Mouse (Mus musculus): ENCODE measurements at regions not wholly inside any gene's neighbourhood (a gene's known extent, or its start where the extent isn't known, plus 50 kb on each side); places are given as distances from the start of the nearest gene placed in this dataset.

DNA sequence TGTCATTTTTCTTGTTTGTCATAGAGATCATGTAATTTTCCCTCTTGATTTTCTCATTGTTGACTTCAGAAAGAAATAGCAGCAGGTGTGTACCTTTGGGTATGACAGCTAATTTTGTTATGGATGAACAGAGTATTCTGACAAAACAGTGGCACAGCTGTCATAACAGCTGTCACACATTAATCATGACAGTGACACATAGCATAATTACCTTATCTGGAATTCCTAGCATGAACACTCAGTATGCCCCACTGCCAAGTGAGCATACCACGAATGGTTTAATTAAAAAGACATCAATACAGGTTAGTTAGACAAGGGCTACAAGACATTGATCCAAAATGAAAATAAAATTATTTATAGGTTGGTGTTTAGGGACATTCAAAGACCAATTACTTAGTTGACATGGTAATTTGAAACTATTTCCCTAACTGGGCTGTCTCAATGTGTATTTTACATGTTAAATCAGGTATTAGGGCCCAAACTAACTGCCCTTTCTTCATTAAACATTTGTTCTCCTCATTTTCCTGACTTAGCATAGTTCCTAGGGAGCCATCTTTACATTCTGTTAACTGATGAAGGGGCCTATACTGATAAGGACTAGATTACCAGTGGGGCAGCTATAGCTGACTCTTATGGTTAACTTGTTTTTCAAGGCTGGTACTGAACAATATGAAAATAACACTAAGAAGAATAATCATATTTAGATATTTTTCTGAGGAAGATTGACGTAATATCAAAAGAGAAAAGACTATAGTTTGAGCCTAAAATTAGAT lies 52.2 kb downstream of the Aldoart1 start:
- no peak overlapping the region for H3K4me3 ChIP-seq (ENCODE audit: low read depth, low read length)
- H3K4me2 ChIP-seq (ENCODE audit: low read depth, low read length) = no peak overlapping the region
- 54% methylated on average over 2 of the region's 2 CpGs for WGBS
- H3K4me1 ChIP-seq (ENCODE audit: control insufficient read depth, insufficient read depth, low read length) = no peaks in the 10 kb centered on the region
- H3K36me3 ChIP-seq (ENCODE audit: control insufficient read depth, insufficient read depth, low read length) = no peaks in the 10 kb centered on the region
- H3K9me3 ChIP-seq (ENCODE audit: control insufficient read depth, low read length) = no peaks in the 10 kb centered on the region
- no peak overlapping the region for H3K9ac ChIP-seq (replicated peaks; ENCODE audit: low read depth, low read length)
- H3K27ac ChIP-seq (ENCODE audit: low read depth, low read length) = no peak overlapping the region
- H3K27me3 ChIP-seq (ENCODE audit: control insufficient read depth, insufficient read depth, low read length) = no peaks in the 10 kb centered on the region
- ATAC-seq (ENCODE audit: low read depth) = peak; percentile 82

DNA sequence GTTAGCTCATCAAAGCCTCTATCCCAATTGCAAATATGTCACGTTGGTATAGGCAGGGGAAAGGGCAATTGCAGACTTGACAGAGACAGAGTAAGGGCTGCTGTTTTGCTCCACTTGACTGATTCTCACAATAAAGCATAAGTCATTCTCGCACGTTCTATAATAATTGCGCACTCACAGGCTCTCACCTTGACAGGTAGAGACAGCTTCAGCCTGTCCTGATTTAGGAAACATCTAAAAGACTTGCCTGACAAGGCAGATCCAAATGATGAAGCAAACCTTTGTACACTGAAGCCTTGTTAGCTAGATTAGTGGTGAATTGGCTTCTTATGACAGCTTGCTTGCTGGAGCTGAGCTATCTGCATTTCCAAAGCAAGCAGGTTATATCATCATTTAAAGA lies 52.9 kb downstream of the Aldoart1 start:
- ATAC-seq (ENCODE audit: low read depth) = no peak
- H3K27ac ChIP-seq (ENCODE audit: low read depth, low read length) = no peak overlapping the region
- 71% methylated on average over 4 of the region's 4 CpGs for WGBS
- no peaks in the 10 kb centered on the region for H3K27me3 ChIP-seq (ENCODE audit: control insufficient read depth, insufficient read depth, low read length)
- no peak overlapping the region for H3K9ac ChIP-seq (replicated peaks; ENCODE audit: low read depth, low read length)
- no peaks in the 10 kb centered on the region for H3K4me1 ChIP-seq (ENCODE audit: control insufficient read depth, insufficient read depth, low read length)
- no peaks in the 10 kb centered on the region for H3K9me3 ChIP-seq (ENCODE audit: control insufficient read depth, low read length)
- H3K4me2 ChIP-seq (ENCODE audit: low read depth, low read length) = no peak overlapping the region
- H3K4me3 ChIP-seq (ENCODE audit: low read depth, low read length) = no peak overlapping the region
- H3K36me3 ChIP-seq (ENCODE audit: control insufficient read depth, insufficient read depth, low read length) = no peaks in the 10 kb centered on the region

DNA sequence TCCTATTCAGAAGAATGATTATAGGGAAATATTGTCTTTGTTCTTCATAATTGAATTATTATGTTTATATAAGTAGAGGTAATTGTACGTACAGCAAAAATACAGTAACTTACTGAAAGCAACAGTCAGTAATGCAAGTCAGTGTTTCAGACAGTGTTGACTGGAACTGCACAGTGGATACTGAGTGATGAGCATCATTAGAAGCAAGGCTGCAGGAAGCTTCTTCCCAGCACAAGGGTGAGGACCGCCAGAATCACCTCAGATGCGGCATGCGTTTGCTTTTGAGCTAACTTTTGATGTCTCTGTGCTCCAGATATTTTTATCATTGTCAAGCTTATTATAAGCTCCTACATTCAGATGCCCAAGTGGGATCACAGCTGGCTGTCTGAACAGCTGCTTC lies 63.6 kb downstream of the Aldoart1 start:
- ATAC-seq (ENCODE audit: low read depth) = no peak
- Histone ChIP-seq H3K9ac (replicated peaks; ENCODE audit: low read depth, low read length) (no peak overlapping the region), H3K4me3 (ENCODE audit: low read depth, low read length) (no peak overlapping the region), H3K4me1 (ENCODE audit: control insufficient read depth, insufficient read depth, low read length) (no peaks in the 10 kb centered on the region), H3K9me3 (ENCODE audit: control insufficient read depth, low read length) (no peaks in the 10 kb centered on the region), H3K27me3 (ENCODE audit: control insufficient read depth, insufficient read depth, low read length) (no peaks in the 10 kb centered on the region), H3K36me3 (ENCODE audit: control insufficient read depth, insufficient read depth, low read length) (no peaks in the 10 kb centered on the region), H3K27ac (ENCODE audit: low read depth, low read length) (no peak overlapping the region), H3K4me2 (ENCODE audit: low read depth, low read length) (no peak overlapping the region)
- WGBS = 89% methylated on average over 4 of the region's 4 CpGs

DNA sequence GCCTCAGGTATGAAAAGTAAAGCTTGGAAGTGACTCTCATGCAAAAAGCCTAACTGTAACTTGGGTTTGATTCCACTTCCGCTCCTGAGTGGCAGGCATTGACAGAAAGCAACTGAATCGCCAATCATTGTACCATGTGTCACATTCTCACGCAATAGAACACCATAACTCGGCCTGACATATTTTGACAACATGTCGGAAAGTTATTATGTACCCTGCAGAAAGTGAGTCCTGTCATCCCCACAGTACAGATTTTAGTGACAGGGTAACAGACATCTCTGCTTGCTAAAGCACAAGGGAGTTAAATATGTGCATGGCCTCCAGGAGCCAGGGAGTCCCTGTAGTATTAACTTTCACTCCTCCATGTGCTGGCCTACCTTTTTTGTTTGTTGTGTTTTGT lies 85.5 kb downstream of the Aldoart1 start:
- ATAC-seq (ENCODE audit: low read depth) = peak; percentile 49; the same call in 1 of the 2 replicates
- Histone ChIP-seq H3K9me3 (ENCODE audit: control insufficient read depth, low read length) (no peaks in the 10 kb centered on the region), H3K9ac (replicated peaks; ENCODE audit: low read depth, low read length) (no peak overlapping the region), H3K27ac (ENCODE audit: low read depth, low read length) (no peak overlapping the region), H3K36me3 (ENCODE audit: control insufficient read depth, insufficient read depth, low read length) (no peaks in the 10 kb centered on the region), H3K4me2 (ENCODE audit: low read depth, low read length) (no peak overlapping the region), H3K27me3 (ENCODE audit: control insufficient read depth, insufficient read depth, low read length) (no peaks in the 10 kb centered on the region), H3K4me3 (ENCODE audit: low read depth, low read length) (no peak overlapping the region), H3K4me1 (ENCODE audit: control insufficient read depth, insufficient read depth, low read length) (no peaks in the 10 kb centered on the region)
- 75% methylated on average over 5 of the region's 5 CpGs for WGBS

DNA sequence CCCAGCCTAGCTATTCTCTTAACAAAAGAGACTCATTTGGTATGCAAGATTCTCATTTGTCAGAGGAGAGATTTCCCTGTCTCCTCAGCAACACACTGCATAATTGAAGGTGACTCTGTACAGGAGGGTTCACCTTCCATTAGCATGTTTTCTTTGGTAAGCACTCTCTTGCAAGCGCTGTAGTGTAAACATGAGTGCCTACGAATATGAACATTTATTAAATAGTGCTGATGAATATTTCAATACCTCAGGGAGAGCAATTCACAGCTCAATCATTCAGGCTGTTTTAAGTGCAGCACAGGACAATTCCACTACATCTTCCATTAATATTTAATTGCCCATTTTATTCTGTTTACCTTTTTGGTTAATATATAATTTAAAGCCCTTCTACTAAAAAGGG lies 86.0 kb downstream of the Aldoart1 start:
- no peak overlapping the region for H3K4me3 ChIP-seq (ENCODE audit: low read depth, low read length)
- no peak overlapping the region for H3K9ac ChIP-seq (replicated peaks; ENCODE audit: low read depth, low read length)
- 33% methylated on average over 2 of the region's 2 CpGs for WGBS
- ATAC-seq (ENCODE audit: low read depth) = peak; percentile 93
- no peaks in the 10 kb centered on the region for H3K36me3 ChIP-seq (ENCODE audit: control insufficient read depth, insufficient read depth, low read length)
- H3K4me1 ChIP-seq (ENCODE audit: control insufficient read depth, insufficient read depth, low read length) = no peaks in the 10 kb centered on the region
- H3K4me2 ChIP-seq (ENCODE audit: low read depth, low read length) = no peak overlapping the region
- H3K27ac ChIP-seq (ENCODE audit: low read depth, low read length) = no peak overlapping the region
- no peaks in the 10 kb centered on the region for H3K27me3 ChIP-seq (ENCODE audit: control insufficient read depth, insufficient read depth, low read length)
- no peaks in the 10 kb centered on the region for H3K9me3 ChIP-seq (ENCODE audit: control insufficient read depth, low read length)
